Comparison of ENCODE assay signal across 17 mouse cellular contexts in genomic region chr17:12444561-12444960, GRCm38 (mm10).
DNase-seq lines count a peak whose midpoint lies in the region; ATAC-seq and TF ChIP-seq lines count a peak whose summit lies in the region.
"Had no signal": no experiment of that assay in that cellular context is flagged by ENCODE, and none has a peak within 500 bp of the region (broad histone marks: within the 10 kb centered on the region; RNA-seq: fewer than 3 reads in every experiment).

No protein-coding gene starts in this region.

- intact Hi-C loops in heart, postnatal 25 days (cut with DNase I), result no loop called here
- intact Hi-C loops in left cerebral cortex, adult 2 months (cut with DNase I), result no loop called here

- 30% methylated on average over 2 of the region's 2 CpGs for WGBS in heart, embryonic 12.5 days

- no peak overlapping the region for H3K9ac ChIP-seq in heart, embryonic 12.5 days
- H3K9ac ChIP-seq: forebrain, postnatal 0 days; hindbrain, embryonic 15.5 days; limb, embryonic 15.5 days; liver, postnatal 0 days; neural tube, embryonic 13.5 days had no signal

- H3K4me1 ChIP-seq in heart, embryonic 12.5 days (replicated peaks), result peaks cover 5% of the 10 kb centered on the region
- H3K4me1 ChIP-seq: hindbrain, embryonic 15.5 days; limb, embryonic 15.5 days; neural tube, embryonic 13.5 days had no signal

- H3K9me3 ChIP-seq in heart, embryonic 12.5 days (replicated peaks), result no peaks in the 10 kb centered on the region
- H3K9me3 ChIP-seq: hindbrain, embryonic 15.5 days; limb, embryonic 15.5 days; neural tube, embryonic 13.5 days had no signal

- H3K36me3 ChIP-seq in heart, embryonic 12.5 days, result no peaks in the 10 kb centered on the region
- H3K36me3 ChIP-seq: hindbrain, embryonic 15.5 days; limb, embryonic 15.5 days; neural tube, embryonic 13.5 days had no signal

- H3K4me2 ChIP-seq in heart, embryonic 12.5 days, result no peak overlapping the region
- H3K4me2 ChIP-seq: hindbrain, embryonic 15.5 days; limb, embryonic 15.5 days; neural tube, embryonic 13.5 days had no signal

- H3K4me3 ChIP-seq in heart, embryonic 12.5 days, result no peak overlapping the region
- H3K4me3 ChIP-seq in left cerebral cortex, adult 2 months, result no peak overlapping the region
- H3K4me3 ChIP-seq: hindbrain, embryonic 15.5 days; limb, embryonic 15.5 days; neural tube, embryonic 13.5 days had no signal

- H3K27me3 ChIP-seq in heart, embryonic 12.5 days (replicated peaks), result peaks cover 3% of the 10 kb centered on the region; the same call in 1 of the 2 replicates
- H3K27me3 ChIP-seq: hindbrain, embryonic 15.5 days; limb, embryonic 15.5 days; neural tube, embryonic 13.5 days had no signal

- H3K27ac ChIP-seq in heart, embryonic 12.5 days (ENCODE audit: poor library complexity, severe bottlenecking), result no peak overlapping the region
- H3K27ac ChIP-seq in left cerebral cortex, adult 2 months, result no peak overlapping the region
- H3K27ac ChIP-seq: hindbrain, embryonic 15.5 days; limb, embryonic 15.5 days; neural tube, embryonic 13.5 days had no signal

- TF ChIP-seq CTCF in left cerebral cortex, adult 2 months (IDR thresholded peaks at IDR 0.05), result no peak

- 0 out of 2 replicates have a peak, but pooled peaks have one; percentile 9 for ATAC-seq in heart, embryonic 12.5 days (ENCODE audit: insufficient number of reproducible peaks, low FRiP score)
- ATAC-seq: forebrain, postnatal 0 days; liver, postnatal 0 days had no signal

- peak; percentile 95 for DNase-seq in heart, adult 11 months
- DNase-seq in heart, postnatal 25 days (ENCODE audit: low spot score), result no peak
- peak; percentile 50 for DNase-seq in lung, postnatal 36 days
- DNase-seq in lung, postnatal 25 days (ENCODE audit: low spot score), result no peak
- DNase-seq in skeletal muscle tissue, adult 2 months (ENCODE audit: low read depth, low spot score), result peak; percentile 61
- DNase-seq in left cerebral cortex, adult 2 months (ENCODE audit: extremely low spot score in 1 of 2, low spot score in 2 of 2), result no peak
- no peak for DNase-seq in spleen, postnatal 36 days (ENCODE audit: low spot score in 2 of 2)
- DNase-seq: cerebellum, adult 2 months; forebrain, postnatal 0 days; gastrocnemius, postnatal 25 days; layer of hippocampus, adult 9-11 months; liver, postnatal 0 days; thymus, postnatal 14 days had no signal

Comparison
In these comparisons a context has a peak if more than half of its experiments do, and no peak if none do; other contexts are left out.
1. DNase-seq: peak in heart, adult 11 months (single experiment), lung, postnatal 36 days (single experiment) and skeletal muscle tissue, adult 2 months (single experiment); none in heart, postnatal 25 days (single experiment), lung, postnatal 25 days (single experiment), left cerebral cortex, adult 2 months (0 of 2) and spleen, postnatal 36 days (0 of 2).